Mouse (Mus musculus): ENCODE measurements at regions not wholly inside any gene's neighbourhood (a gene's known extent, or its start where the extent isn't known, plus 50 kb on each side); places are given as distances from the start of the nearest gene placed in this dataset.

DNA sequence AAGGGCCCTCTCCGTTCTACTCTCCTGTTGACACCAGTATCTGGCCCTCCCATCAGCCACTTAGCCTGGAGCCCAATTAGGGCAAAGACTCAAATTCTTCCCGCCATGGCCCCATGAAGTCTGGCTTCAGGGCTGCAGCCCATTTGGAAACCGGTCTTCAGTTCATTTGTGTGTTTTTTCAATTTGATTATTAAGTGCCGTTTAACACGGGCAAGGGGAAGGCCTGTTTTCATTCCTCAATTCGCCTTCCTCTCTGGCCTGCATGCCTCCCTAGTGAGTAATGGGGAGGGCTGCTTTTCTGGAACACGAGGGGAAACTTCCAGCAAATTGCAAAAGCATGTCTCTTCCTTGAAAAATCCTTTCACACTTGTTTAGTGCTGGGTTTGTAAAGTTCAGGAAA, 89.1 kb upstream of the Rbpj start:
- no peak for ATAC-seq (ENCODE audit: low FRiP score, low TSS enrichment)
- WGBS: 81% methylated on average over 7 of the region's 7 CpGs
- H3K27ac ChIP-seq (replicated peaks; ENCODE audit: low read depth, low read length): no peak overlapping the region

DNA sequence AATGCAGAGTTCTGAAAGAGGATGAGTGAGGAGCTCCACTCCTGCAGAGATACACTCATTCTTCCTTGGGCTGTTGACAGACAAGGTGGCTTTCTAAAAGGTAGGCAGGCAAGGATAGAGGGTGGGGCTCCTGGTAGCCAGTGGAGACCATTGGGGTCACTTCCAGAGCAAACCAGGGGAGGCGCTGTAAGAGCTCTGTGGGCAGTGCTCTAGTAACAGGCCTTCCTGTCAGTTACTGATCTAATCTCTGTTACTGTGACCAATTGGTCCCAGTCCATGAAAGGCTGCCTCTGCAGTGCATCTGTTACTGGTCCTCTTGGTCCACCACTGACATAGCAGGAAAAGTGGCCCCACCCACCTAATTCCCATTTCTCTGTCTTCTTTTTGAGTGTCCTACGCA, 88.3 kb upstream of the Rbpj start:
- no peak for ATAC-seq (ENCODE audit: low FRiP score, low TSS enrichment)
- no peaks in the 10 kb centered on the region for H3K27me3 ChIP-seq (ENCODE audit: control insufficient read depth, insufficient read depth, low read length)
- H3K27ac ChIP-seq (replicated peaks; ENCODE audit: low read depth, low read length): no peak overlapping the region
- H3K9me3 ChIP-seq (ENCODE audit: control insufficient read depth, low read length): no peaks in the 10 kb centered on the region
- H3K36me3 ChIP-seq (ENCODE audit: control insufficient read depth, insufficient read depth, low read length): no peaks in the 10 kb centered on the region
- WGBS: 81% methylated on average over 2 of the region's 2 CpGs
- no peak overlapping the region for H3K4me3 ChIP-seq (replicated peaks; ENCODE audit: low read depth, low read length)
- no peak for DNase-seq
- no peak overlapping the region for H3K9ac ChIP-seq (replicated peaks; ENCODE audit: low read length)
- no peak overlapping the region for H3K4me2 ChIP-seq (ENCODE audit: low read length)
- H3K4me1 ChIP-seq (ENCODE audit: control insufficient read depth, insufficient read depth, low read length): no peaks in the 10 kb centered on the region

More for the DNA sequence above, 89.1 kb upstream of the Rbpj start:
- no peak overlapping the region for H3K4me2 ChIP-seq (ENCODE audit: low read length)
- H3K36me3 ChIP-seq (ENCODE audit: control insufficient read depth, insufficient read depth, low read length): no peaks in the 10 kb centered on the region
- H3K4me3 ChIP-seq (replicated peaks; ENCODE audit: low read depth, low read length): no peak overlapping the region
- H3K9ac ChIP-seq (replicated peaks; ENCODE audit: low read length): no peak overlapping the region
- DNase-seq: no peak
- no peaks in the 10 kb centered on the region for H3K27me3 ChIP-seq (ENCODE audit: control insufficient read depth, insufficient read depth, low read length)
- H3K4me1 ChIP-seq (ENCODE audit: control insufficient read depth, insufficient read depth, low read length): no peaks in the 10 kb centered on the region
- no peaks in the 10 kb centered on the region for H3K9me3 ChIP-seq (ENCODE audit: control insufficient read depth, low read length)

DNA sequence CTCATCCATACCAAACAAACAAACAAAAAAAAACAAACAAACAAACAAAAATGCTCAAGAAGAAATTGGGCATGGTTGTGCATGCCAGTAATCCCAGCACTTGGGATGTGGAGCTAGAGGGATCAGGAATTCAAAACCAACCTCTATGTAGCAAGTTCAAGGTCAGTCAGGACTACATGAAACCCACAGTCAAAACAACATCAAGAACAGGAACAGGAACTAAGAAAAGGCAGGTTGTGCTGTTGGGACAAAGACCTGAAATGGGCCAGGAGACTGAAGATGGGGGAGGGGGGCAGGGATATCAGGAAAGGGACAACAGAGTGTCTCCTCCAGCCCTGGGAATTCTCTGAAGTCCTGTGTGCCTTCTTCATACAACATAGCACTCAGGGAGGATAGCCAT, 87.8 kb upstream of the Rbpj start:
- no peaks in the 10 kb centered on the region for H3K4me1 ChIP-seq (ENCODE audit: control insufficient read depth, insufficient read depth, low read length)
- no peak overlapping the region for H3K9ac ChIP-seq (replicated peaks; ENCODE audit: low read length)
- H3K27ac ChIP-seq (replicated peaks; ENCODE audit: low read depth, low read length): no peak overlapping the region
- H3K4me2 ChIP-seq (ENCODE audit: low read length): no peak overlapping the region
- H3K27me3 ChIP-seq (ENCODE audit: control insufficient read depth, insufficient read depth, low read length): no peaks in the 10 kb centered on the region
- H3K36me3 ChIP-seq (ENCODE audit: control insufficient read depth, insufficient read depth, low read length): no peaks in the 10 kb centered on the region
- DNase-seq: no peak
- H3K4me3 ChIP-seq (replicated peaks; ENCODE audit: low read depth, low read length): no peak overlapping the region
- no peak for ATAC-seq (ENCODE audit: low FRiP score, low TSS enrichment)
- H3K9me3 ChIP-seq (ENCODE audit: control insufficient read depth, low read length): no peaks in the 10 kb centered on the region

DNA sequence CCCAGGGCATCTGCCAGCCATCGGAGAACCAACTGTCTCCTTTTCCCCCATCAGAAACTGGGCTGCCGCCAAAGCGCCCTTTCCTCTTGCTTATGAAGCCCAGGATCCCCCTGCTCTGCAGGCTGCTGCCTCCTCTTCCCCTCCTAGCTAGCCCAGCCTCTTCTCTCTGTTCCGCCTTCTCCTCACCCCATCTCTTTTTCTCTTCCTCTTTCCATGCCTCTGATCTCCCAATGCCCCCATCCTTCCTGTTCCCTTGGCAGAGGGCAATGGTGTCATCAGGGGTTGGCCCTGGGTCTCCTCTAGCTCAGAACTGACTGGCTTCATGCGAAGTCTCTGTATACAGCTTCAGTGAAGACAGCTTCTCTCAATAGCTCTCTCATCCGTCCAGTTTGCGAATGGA, 87.4 kb upstream of the Rbpj start:
- Histone ChIP-seq H3K4me3 (replicated peaks; ENCODE audit: low read depth, low read length) (no peak overlapping the region), H3K9ac (replicated peaks; ENCODE audit: low read length) (no peak overlapping the region), H3K36me3 (ENCODE audit: control insufficient read depth, insufficient read depth, low read length) (no peaks in the 10 kb centered on the region), H3K27me3 (ENCODE audit: control insufficient read depth, insufficient read depth, low read length) (no peaks in the 10 kb centered on the region), H3K9me3 (ENCODE audit: control insufficient read depth, low read length) (no peaks in the 10 kb centered on the region), H3K27ac (replicated peaks; ENCODE audit: low read depth, low read length) (no peak overlapping the region), H3K4me2 (ENCODE audit: low read length) (no peak overlapping the region), H3K4me1 (ENCODE audit: control insufficient read depth, insufficient read depth, low read length) (no peaks in the 10 kb centered on the region)
- 91% methylated on average over 7 of the region's 7 CpGs for WGBS
- ATAC-seq (ENCODE audit: low FRiP score, low TSS enrichment) (no peak), DNase-seq (no peak)

DNA sequence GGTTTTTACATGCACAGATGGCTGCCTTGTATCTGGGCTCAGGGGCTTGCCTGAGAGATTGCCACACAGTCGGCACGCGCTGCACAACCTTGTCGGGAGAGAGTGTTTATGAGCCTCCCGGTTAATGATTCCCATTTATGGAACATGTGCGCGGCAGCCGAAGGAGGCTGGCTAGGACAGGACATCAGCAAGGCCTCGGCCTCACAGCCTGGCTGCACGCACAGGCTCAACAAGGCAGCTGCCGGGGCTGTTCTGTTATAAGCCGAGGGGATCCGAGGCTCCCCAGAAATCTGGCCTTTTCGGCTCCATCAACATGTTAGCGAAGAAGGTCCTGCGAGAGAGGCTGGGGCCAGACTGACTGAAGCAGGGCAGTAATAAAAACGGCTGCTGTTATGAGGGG, 86.3 kb upstream of the Rbpj start:
- no peak overlapping the region for H3K9ac ChIP-seq (replicated peaks; ENCODE audit: low read length)

DNA sequence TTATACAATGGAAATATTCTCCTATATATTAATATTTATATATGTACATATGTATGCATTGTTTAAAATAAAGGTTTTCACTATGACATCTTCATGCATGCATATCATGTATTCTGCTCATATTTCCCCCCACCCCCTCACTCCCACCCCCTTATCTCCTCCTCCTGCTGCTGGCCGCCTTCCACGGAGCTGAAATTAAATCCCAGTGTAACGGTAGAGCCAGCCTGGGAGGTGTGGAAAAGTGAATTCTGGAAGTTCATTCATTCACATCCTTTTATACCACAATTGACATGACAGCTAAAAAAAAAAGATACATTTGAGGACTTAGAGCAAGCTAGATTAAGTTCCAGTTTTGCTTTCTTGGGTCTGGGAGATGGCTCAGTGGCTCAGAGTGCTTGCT, 85.7 kb upstream of the Rbpj start:
- H3K4me3 ChIP-seq (replicated peaks; ENCODE audit: low read depth, low read length): no peak overlapping the region
- no peaks in the 10 kb centered on the region for H3K9me3 ChIP-seq (ENCODE audit: control insufficient read depth, low read length)
- DNase-seq (peak; percentile 6), ATAC-seq (ENCODE audit: low FRiP score, low TSS enrichment) (no peak)
- no peaks in the 10 kb centered on the region for H3K4me1 ChIP-seq (ENCODE audit: control insufficient read depth, insufficient read depth, low read length)
- H3K9ac ChIP-seq (replicated peaks; ENCODE audit: low read length): no peak overlapping the region
- WGBS: 31% methylated on average over 3 of the region's 3 CpGs
- no peak overlapping the region for H3K4me2 ChIP-seq (ENCODE audit: low read length)
- no peaks in the 10 kb centered on the region for H3K27me3 ChIP-seq (ENCODE audit: control insufficient read depth, insufficient read depth, low read length)
- no peaks in the 10 kb centered on the region for H3K36me3 ChIP-seq (ENCODE audit: control insufficient read depth, insufficient read depth, low read length)
- H3K27ac ChIP-seq (replicated peaks; ENCODE audit: low read depth, low read length): no peak overlapping the region

More for the DNA sequence above, 86.3 kb upstream of the Rbpj start:
- Histone ChIP-seq H3K4me1 (ENCODE audit: control insufficient read depth, insufficient read depth, low read length) (no peaks in the 10 kb centered on the region), H3K9me3 (ENCODE audit: control insufficient read depth, low read length) (no peaks in the 10 kb centered on the region), H3K4me3 (replicated peaks; ENCODE audit: low read depth, low read length) (no peak overlapping the region), H3K27ac (replicated peaks; ENCODE audit: low read depth, low read length) (0 out of 2 replicates have a peak overlapping the region, but pooled peaks have one; percentile 13), H3K27me3 (ENCODE audit: control insufficient read depth, insufficient read depth, low read length) (no peaks in the 10 kb centered on the region), H3K36me3 (ENCODE audit: control insufficient read depth, insufficient read depth, low read length) (no peaks in the 10 kb centered on the region), H3K4me2 (ENCODE audit: low read length) (no peak overlapping the region)
- WGBS: 79% methylated on average over 17 of the region's 17 CpGs
- DNase-seq: peak; percentile 24
- ATAC-seq (ENCODE audit: low FRiP score, low TSS enrichment): no peak

DNA sequence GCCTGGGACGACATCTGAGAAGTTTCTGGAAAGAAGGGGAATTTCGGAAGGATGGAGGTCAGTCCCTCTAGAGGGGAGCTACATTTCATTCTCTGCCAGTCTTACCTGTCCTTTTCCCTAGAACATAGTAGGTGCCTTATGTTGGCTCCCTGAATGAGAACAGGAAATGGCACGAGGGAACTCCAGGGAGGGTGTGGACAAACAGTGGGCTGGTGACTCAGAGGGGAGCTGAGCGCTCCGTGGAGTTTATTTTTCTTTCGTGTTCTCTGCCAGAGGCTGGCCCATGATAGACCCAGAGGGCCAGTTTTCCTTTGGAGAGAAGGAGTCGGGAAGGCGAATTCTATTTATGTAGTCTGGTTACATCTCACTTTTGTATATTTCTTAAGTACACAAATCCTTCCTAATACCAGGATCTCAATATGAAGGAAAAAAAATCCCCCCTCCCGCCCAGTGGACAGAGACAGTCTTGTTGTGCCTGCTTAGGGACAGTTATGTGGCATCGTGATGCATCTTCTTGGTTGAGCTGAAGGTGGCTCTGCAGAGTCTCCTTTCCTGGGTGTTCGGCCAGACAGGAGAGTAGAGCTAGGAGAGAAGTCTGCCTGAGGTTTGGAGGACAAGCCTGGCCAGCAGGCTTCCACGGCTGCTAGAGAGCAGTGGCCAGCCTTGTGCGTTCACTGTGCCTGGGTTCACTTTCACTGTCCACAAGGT, 84.3 kb upstream of the Rbpj start:
- 85% methylated on average over 13 of the region's 13 CpGs for WGBS

DNA sequence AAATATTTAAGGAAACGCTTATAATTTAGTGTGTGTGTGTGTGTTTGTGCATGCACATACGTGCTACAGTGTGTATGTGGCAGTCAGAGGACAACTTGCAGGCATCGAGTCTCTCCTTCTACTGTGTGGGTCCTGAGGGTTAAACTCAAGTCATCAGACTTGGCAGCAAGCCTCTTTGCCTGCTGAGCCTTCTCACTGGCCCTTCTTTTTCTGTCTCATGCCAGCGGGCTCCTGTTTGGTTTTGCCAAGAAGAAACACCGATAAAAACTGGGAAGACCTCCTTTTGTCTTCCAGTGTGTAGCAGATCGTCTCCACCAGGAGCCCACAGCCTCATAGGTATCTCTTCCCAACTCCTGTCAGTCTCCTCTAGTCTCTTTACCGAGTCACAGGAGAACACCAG, 81.9 kb upstream of the Rbpj start:
- no peak for ATAC-seq (ENCODE audit: low FRiP score, low TSS enrichment)
- Histone ChIP-seq H3K4me3 (replicated peaks; ENCODE audit: low read depth, low read length) (no peak overlapping the region), H3K4me2 (ENCODE audit: low read length) (no peak overlapping the region), H3K27me3 (ENCODE audit: control insufficient read depth, insufficient read depth, low read length) (no peaks in the 10 kb centered on the region), H3K36me3 (ENCODE audit: control insufficient read depth, insufficient read depth, low read length) (no peaks in the 10 kb centered on the region), H3K4me1 (ENCODE audit: control insufficient read depth, insufficient read depth, low read length) (no peaks in the 10 kb centered on the region), H3K9me3 (ENCODE audit: control insufficient read depth, low read length) (no peaks in the 10 kb centered on the region), H3K27ac (replicated peaks; ENCODE audit: low read depth, low read length) (no peak overlapping the region), H3K9ac (replicated peaks; ENCODE audit: low read length) (no peak overlapping the region)
- DNase-seq: no peak
- WGBS: 93% methylated on average over 7 of the region's 7 CpGs

More for the DNA sequence above, 84.3 kb upstream of the Rbpj start:
- Histone ChIP-seq H3K9me3 (ENCODE audit: control insufficient read depth, low read length) (no peaks in the 10 kb centered on the region), H3K27ac (replicated peaks; ENCODE audit: low read depth, low read length) (no peak overlapping the region), H3K4me1 (ENCODE audit: control insufficient read depth, insufficient read depth, low read length) (no peaks in the 10 kb centered on the region), H3K4me2 (ENCODE audit: low read length) (no peak overlapping the region), H3K36me3 (ENCODE audit: control insufficient read depth, insufficient read depth, low read length) (no peaks in the 10 kb centered on the region), H3K27me3 (ENCODE audit: control insufficient read depth, insufficient read depth, low read length) (no peaks in the 10 kb centered on the region), H3K9ac (replicated peaks; ENCODE audit: low read length) (no peak overlapping the region), H3K4me3 (replicated peaks; ENCODE audit: low read depth, low read length) (no peak overlapping the region)
- no peak for ATAC-seq (ENCODE audit: low FRiP score, low TSS enrichment)
- no peak for DNase-seq

DNA sequence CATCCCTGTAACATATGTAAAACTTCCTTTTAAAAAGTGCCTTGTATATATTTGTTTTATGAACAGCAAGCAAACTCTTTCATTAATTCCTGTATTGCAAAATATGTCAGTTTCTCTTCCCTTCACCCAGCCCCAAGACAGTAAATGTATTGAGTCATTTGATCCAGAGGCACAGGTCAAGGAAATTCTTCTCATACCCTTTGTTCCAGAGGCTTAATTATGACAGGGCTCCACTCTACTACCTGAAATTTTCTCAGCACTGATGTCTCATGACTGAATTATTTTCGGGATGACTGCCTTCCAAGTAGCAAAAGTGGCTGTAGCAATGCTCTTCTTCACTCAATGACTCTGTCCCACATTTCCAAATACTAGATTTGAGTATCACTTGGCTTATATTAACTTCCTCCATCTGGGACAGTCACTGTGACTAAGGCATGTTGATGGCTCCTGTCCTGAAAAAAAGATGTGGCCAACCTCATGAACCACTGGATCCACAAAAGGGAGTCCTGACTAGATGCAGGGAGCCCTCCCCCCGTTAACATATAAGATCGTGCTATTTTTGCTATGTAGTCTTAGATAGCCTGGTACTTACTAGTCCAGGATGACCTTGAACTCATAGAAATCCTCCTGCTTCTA, 80.3 kb upstream of the Rbpj start:
- H3K9ac ChIP-seq (replicated peaks; ENCODE audit: low read length): no peak overlapping the region
- ATAC-seq (ENCODE audit: low FRiP score, low TSS enrichment) (no peak), DNase-seq (no peak)
- WGBS: 89% methylated on average over 3 of the region's 3 CpGs
- no peaks in the 10 kb centered on the region for H3K27me3 ChIP-seq (ENCODE audit: control insufficient read depth, insufficient read depth, low read length)
- H3K9me3 ChIP-seq (ENCODE audit: control insufficient read depth, low read length): no peaks in the 10 kb centered on the region
- H3K4me1 ChIP-seq (ENCODE audit: control insufficient read depth, insufficient read depth, low read length): no peaks in the 10 kb centered on the region
- no peaks in the 10 kb centered on the region for H3K36me3 ChIP-seq (ENCODE audit: control insufficient read depth, insufficient read depth, low read length)
- no peak overlapping the region for H3K27ac ChIP-seq (replicated peaks; ENCODE audit: low read depth, low read length)
- no peak overlapping the region for H3K4me3 ChIP-seq (replicated peaks; ENCODE audit: low read depth, low read length)
- no peak overlapping the region for H3K4me2 ChIP-seq (ENCODE audit: low read length)
